In the genomic region with DNA sequence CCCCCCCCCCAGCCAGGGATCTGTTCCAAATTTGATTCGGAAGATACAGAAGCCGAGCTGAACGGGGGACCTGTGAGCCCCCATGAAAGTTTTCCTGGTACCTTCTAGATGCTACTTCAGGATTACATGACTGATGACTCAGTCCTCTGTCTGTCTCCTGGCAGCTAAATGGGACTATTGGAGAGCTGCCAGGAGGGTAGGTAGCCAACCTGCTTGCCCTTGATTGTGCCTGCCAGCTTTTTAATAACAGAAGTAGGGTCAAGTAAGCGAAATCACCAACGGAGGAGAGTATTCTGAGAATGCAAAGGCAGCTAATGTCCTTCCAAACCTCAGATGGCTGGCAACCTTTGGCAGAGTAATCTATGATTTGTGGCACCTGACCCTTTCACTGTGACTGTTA, we compare ENCODE assay signal across 18 mouse cellular contexts. TPM values are rescaled to one million over a fixed set of nuclear protein-coding genes. Genes with fewer than 3 reads are reported as not detected.
"Had no signal": no experiment of that assay in that cellular context is flagged by ENCODE, and none has a peak within 500 bp of the region (broad histone marks: within the 10 kb centered on the region; RNA-seq: fewer than 3 reads in every experiment).

No protein-coding gene starts in this region.

- H3K9ac ChIP-seq: liver, embryonic 15.5 days; neural tube, embryonic 15.5 days had no signal

- H3K9me3 ChIP-seq: liver, embryonic 15.5 days; neural tube, embryonic 15.5 days had no signal

- DNase-seq: kidney, adult 11 months; kidney, adult 9 months; kidney, postnatal 10 days; kidney, postnatal 4 days; midbrain, embryonic 14.5 days; right cerebral cortex, adult 18-20 months; right cerebral cortex, postnatal 25 days; thymus, postnatal 36 days had no signal

- H3K27ac ChIP-seq: layer of hippocampus, adult 2 months; liver, embryonic 15.5 days; neural tube, embryonic 15.5 days had no signal

- H3K4me3 ChIP-seq: layer of hippocampus, adult 2 months; liver, embryonic 15.5 days; myocyte; neural tube, embryonic 15.5 days had no signal

- H3K4me1 ChIP-seq: liver, embryonic 15.5 days had no signal

- H3K36me3 ChIP-seq: liver, embryonic 15.5 days; neural tube, embryonic 15.5 days had no signal

- H3K4me2 ChIP-seq: liver, embryonic 11.5 days; liver, embryonic 15.5 days; neural tube, embryonic 15.5 days had no signal

RNA-seq across cellular contexts. Expression of gene Nkx2-1, which starts 18.5 kb away (rescaled TPM):
- polyA plus RNA-seq: intestine, embryonic 14.5 days; liver, embryonic 11.5 days; liver, embryonic 15.5 days; myocyte; neural tube, embryonic 11.5 days; neural tube, embryonic 15.5 days; small intestine, adult 2 months; stomach, embryonic 16.5 days; thymus, postnatal 0 days had no signal
